Mouse (Mus musculus) myocyte (in vitro differentiated cells): ENCODE measurements around the gene Nit1. TPM values are rescaled to one million over a fixed set of nuclear protein-coding genes. Genes with fewer than 3 reads are reported as not detected.

Experiments used
- H3K27me3 ChIP-seq: one replicate; pipeline ENCODE4 v1.6.1; 2011; ENCODE audit not compliant: control insufficient read depth, insufficient read depth, insufficient read length
- H3K36me3 ChIP-seq: one replicate; pipeline ENCODE4 v1.6.1; 2011; ENCODE audit not compliant: control insufficient read depth, insufficient read depth
- H3K4me2 ChIP-seq: one replicate; pipeline ENCODE4 v1.6.1; 2011; ENCODE audit warnings: low read depth, control low read depth
- H3K4me3 ChIP-seq: one replicate; pipeline ENCODE4 v1.5.1; 2011; ENCODE audit warnings: mild to moderate bottlenecking, control low read depth, moderate library complexity
- H3K79me2 ChIP-seq: one replicate; pipeline ENCODE4 v1.6.1; 2011; ENCODE audit not compliant: control insufficient read depth, insufficient read depth
- H3ac ChIP-seq: one replicate; pipeline ENCODE4 v1.6.1; 2011; ENCODE audit not compliant: control insufficient read depth, insufficient read length
- CEBPB ChIP-seq: IDR thresholded peaks from 2 replicates; pipeline ENCODE4 v1.6.1; 2011; ENCODE audit warnings: mild to moderate bottlenecking, moderate library complexity; ENCODE audit not compliant: poor library complexity, insufficient read depth, severe bottlenecking
- E2F4 ChIP-seq: IDR thresholded peaks from one replicate; pipeline ENCODE4 v1.6.1; 2011; ENCODE audit warnings: mild to moderate bottlenecking, control low read depth, moderate library complexity; ENCODE audit not compliant: insufficient read depth
- MAX ChIP-seq: IDR thresholded peaks from one replicate; pipeline ENCODE4 v1.6.1; 2011; ENCODE audit warnings: low read depth, mild to moderate bottlenecking, control low read depth
- MYOD1 ChIP-seq, 3 experiments: IDR thresholded peaks; one replicate each; pipeline ENCODE4 v1.6.1; 2011; ENCODE audit warnings: control low read depth in 2 of 3, low read depth in 2 of 3, mild to moderate bottlenecking in 2 of 3, moderate library complexity in 1 of 3; ENCODE audit not compliant: insufficient read length in 2 of 3, control insufficient read depth in 1 of 3
- MYOG ChIP-seq, 3 experiments: IDR thresholded peaks; one replicate each; pipeline ENCODE4 v1.6.1; 2011; ENCODE audit warnings: control low read depth in 2 of 3, low read depth in 2 of 3, mild to moderate bottlenecking in 2 of 3; ENCODE audit not compliant: insufficient read length in 2 of 3, control insufficient read depth in 1 of 3, insufficient read depth in 1 of 3
- POLR2A ChIP-seq: IDR thresholded peaks from one replicate; pipeline ENCODE4 v1.6.1; 2011; ENCODE audit warnings: low read depth, mild to moderate bottlenecking, control low read depth, moderate library complexity; ENCODE audit not compliant: insufficient read length
- POLR2AphosphoS2 ChIP-seq: IDR thresholded peaks from one replicate; pipeline ENCODE4 v1.6.1; 2011; ENCODE audit warnings: low read depth, control low read depth; ENCODE audit not compliant: insufficient read length
- REST ChIP-seq: IDR thresholded peaks from one replicate; pipeline ENCODE4 v1.6.1; 2011; ENCODE audit warnings: mild to moderate bottlenecking, control low read depth, moderate library complexity; ENCODE audit not compliant: insufficient read depth, insufficient read length
- SRF ChIP-seq: IDR thresholded peaks from one replicate; pipeline ENCODE4 v1.6.1; 2011; ENCODE audit warnings: low read depth; ENCODE audit not compliant: control insufficient read depth, insufficient read length
- TCF12 ChIP-seq: IDR thresholded peaks from one replicate; pipeline ENCODE4 v1.6.1; 2011; ENCODE audit warnings: mild to moderate bottlenecking, control low read depth; ENCODE audit not compliant: poor library complexity, insufficient read depth, severe bottlenecking
- TCF3 ChIP-seq: IDR thresholded peaks from one replicate; pipeline ENCODE4 v1.6.1; 2011; ENCODE audit warnings: low read depth, control low read depth; ENCODE audit not compliant: insufficient read length
- USF1 ChIP-seq: IDR thresholded peaks from one replicate; pipeline ENCODE4 v1.6.1; 2011; ENCODE audit warnings: low read depth, mild to moderate bottlenecking, control low read depth, moderate library complexity
- polyA plus RNA-seq: library from polyadenylated mRNA; unstranded; fragments of >200 nt; fragmentation: generic; extraction: Trizol; gene quantifications from one replicate; pipeline ENCODE4 v1.2.1, GENCODE M21; 2012; ENCODE audit warnings: missing spikeins

Gene Nit1
- polyA plus RNA-seq, 1 experiment, result 31.8 TPM

DNA sequence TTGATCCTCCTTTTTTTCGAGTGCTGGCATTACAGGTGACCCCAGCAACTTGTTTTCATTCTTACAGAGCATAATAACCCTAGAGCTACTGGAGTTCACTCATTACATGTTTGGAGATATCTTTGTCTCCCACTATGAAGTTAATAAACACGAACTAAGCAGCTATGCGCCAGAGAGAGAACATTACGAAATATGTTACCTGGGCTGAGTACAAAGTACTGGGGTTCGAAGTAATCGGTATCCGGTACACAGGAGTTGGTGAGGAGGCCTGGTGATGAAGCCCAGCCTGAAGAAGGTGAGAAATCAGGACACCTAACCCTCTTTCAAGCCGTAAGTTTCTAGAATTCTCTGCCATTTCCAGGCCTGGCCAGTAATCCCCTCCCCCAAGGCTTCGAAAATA is 731 bp downstream of the Nit1 start:
- H3K27me3 ChIP-seq, result no peaks in the 10 kb centered on the region
- TF ChIP-seq MAX (no peak), E2F4 (no peak), REST (no peak)
- peak overlapping the region; percentile 100 for H3K4me3 ChIP-seq
- no peak overlapping the region for H3ac ChIP-seq
- H3K79me2 ChIP-seq, result peaks cover 48% of the 10 kb centered on the region
- H3K4me2 ChIP-seq, result peak overlapping the region; percentile 98
- H3K36me3 ChIP-seq, result peaks cover 25% of the 10 kb centered on the region

GRCm38 (mm10) chr1:171343922-171344677 is 1.3 kb downstream of the Nit1 start:
- Histone ChIP-seq H3K36me3 (peaks cover 26% of the 10 kb centered on the region), H3K4me2 (peak overlapping the region; percentile 98), H3K79me2 (peaks cover 45% of the 10 kb centered on the region), H3ac (no peak overlapping the region), H3K4me3 (peak overlapping the region; percentile 100), H3K27me3 (no peaks in the 10 kb centered on the region)
- TF ChIP-seq MYOG (IDR thresholded peaks at IDR 0.05; ENCODE audit: control insufficient read depth in 1 of 3, insufficient read depth in 1 of 3, insufficient read length in 2 of 3, low read depth in 2 of 3) (no peak), REST (no peak), POLR2AphosphoS2 (peak; percentile 7), E2F4 (no peak)

DNA sequence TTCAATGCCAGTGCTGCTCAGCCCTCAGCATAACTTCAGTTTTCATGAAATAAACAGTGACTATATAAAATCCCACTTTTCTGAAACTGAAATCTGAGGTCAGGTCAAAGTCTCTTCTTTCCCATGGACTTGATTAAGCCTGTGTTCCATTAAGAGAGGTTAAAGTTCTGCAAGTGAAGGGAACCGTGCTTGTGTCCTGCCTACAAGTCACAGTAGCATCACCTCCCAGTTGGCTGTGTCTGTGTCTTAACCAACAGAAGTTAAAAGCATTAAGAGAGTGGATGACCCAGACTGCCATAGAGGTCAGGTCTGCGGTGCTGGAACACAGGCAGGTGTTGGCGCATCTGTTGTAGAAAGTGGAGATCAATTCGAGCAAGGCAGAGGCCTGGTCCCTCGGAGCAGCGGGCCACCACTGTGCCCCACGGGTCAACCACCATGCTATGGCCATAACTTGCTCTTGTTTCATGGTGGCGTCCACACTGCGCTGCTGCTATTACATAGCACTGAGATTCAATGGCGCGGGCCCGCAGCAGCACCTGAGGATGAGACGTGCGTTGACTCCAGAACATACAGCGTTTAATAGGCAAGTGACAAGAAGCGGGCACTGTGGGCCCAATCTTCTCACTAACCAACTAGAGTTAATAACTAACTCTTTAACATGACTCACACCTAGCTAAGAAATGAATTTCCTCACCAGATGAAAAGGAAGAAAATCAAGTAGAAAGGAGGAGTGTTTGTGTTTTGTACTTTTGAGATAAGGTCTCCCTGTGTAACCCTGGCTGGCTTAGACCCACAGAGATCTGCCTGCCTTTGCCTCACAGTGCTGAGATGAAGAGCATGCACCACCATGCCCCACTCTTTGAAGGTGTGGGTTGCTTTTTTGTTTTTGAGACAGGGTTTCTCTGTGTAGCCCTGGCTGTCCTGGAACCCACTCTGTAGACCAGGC is 2.9 kb downstream of the Nit1 start:
- peaks cover 32% of the 10 kb centered on the region for H3K36me3 ChIP-seq
- TF ChIP-seq POLR2A (peak; percentile 31), POLR2AphosphoS2 (peak; percentile 83), TCF12 (no peak)
- H3K4me3 ChIP-seq, result no peak overlapping the region
- no peak overlapping the region for H3K4me2 ChIP-seq
- H3K79me2 ChIP-seq, result peaks cover 29% of the 10 kb centered on the region
- H3ac ChIP-seq, result no peak overlapping the region
- no peaks in the 10 kb centered on the region for H3K27me3 ChIP-seq

- H3K4me2 ChIP-seq, result peak overlapping the region; percentile 69
- H3K27me3 ChIP-seq, result no peaks in the 10 kb centered on the region
- peaks cover 83% of the 10 kb centered on the region for H3K79me2 ChIP-seq
- peaks cover 3% of the 10 kb centered on the region for H3K36me3 ChIP-seq
- peak overlapping the region; percentile 77 for H3ac ChIP-seq
- TF ChIP-seq MYOD1 (IDR thresholded peaks at IDR 0.05; ENCODE audit: control insufficient read depth in 1 of 3, insufficient read length in 2 of 3, low read depth in 2 of 3) (no peak), TCF12 (no peak)
- H3K4me3 ChIP-seq, result peak overlapping the region; percentile 93
These were observed 15.3 kb downstream of the Nit1 start for GRCm38 (mm10) chr1:171330216-171330560.

DNA sequence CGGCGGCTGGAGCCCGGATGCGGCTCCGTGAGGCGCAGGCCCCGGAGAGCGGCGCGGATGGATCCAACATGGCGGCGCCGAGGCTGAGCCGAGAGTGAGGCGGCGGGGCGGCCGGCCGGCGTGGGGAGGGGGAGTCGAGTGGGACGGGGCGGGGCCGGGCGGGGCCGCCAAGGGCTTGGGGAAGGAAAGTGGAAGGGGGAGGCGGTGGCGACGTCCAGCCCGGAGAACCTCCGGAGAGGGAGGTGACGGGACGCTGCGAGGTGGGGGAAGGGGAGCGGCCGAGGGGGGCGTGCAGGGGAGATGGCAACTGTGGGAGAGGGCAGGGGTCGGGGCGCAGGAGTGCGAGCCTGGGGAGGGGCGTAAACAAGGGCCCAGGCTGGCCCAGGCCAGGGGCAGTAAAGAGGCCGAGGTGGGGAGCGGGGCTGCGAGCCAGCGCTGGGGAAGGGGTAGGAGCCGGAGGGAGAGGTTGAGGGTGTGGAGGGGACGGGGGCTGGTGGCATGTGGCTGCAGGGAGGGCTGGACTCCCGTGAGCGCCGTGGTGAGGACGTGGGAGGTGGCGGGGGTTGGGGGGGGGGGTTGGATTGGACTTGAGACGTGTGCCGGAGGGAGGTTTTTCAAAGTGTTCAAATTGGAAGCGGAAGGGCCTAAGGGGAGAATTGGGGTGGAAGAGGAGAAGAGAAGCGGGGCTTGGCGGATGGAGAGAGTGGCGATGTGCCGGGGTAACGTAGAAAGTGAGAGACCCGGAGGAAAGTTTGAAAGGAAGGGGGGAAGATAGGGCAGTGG is 15.8 kb downstream of the Nit1 start:
- peak; percentile 57 for TF ChIP-seq POLR2A
- TF ChIP-seq MYOG (IDR thresholded peaks at IDR 0.05; ENCODE audit: control insufficient read depth in 1 of 3, insufficient read depth in 1 of 3, insufficient read length in 2 of 3, low read depth in 2 of 3), result no peak
- peak overlapping the region; percentile 77 for H3ac ChIP-seq
- peak overlapping the region; percentile 93 for H3K4me3 ChIP-seq

GRCm38 (mm10) chr1:171328839-171329432 is 16.5 kb downstream of the Nit1 start, which contains the start of gene Dedd:
TSS of gene Dedd (plus strand) at chr1:171329145.
- Histone ChIP-seq H3ac (peak within 1 kb of the TSS; percentile 77), H3K79me2 (peaks cover 75% of the 10 kb centered on the region), H3K4me3 (peak within 1 kb of the TSS; percentile 93), H3K4me2 (peak within 1 kb of the TSS; percentile 84), H3K27me3 (no peaks in the 10 kb centered on the region), H3K36me3 (peaks cover 3% of the 10 kb centered on the region)
- TF ChIP-seq SRF (no peak), MYOG (IDR thresholded peaks at IDR 0.05; ENCODE audit: control insufficient read depth in 1 of 3, insufficient read depth in 1 of 3, insufficient read length in 2 of 3, low read depth in 2 of 3) (no peak), USF1 (no peak), POLR2AphosphoS2 (peak; percentile 51), REST (no peak), MAX (no peak), E2F4 (no peak), TCF3 (no peak), CEBPB (no peak), MYOD1 (IDR thresholded peaks at IDR 0.05; ENCODE audit: control insufficient read depth in 1 of 3, insufficient read length in 2 of 3, low read depth in 2 of 3) (no peak), POLR2A (peak; percentile 47), TCF12 (no peak)

More for the DNA sequence above, 15.8 kb downstream of the Nit1 start:
- H3K79me2 ChIP-seq, result peaks cover 78% of the 10 kb centered on the region
- no peaks in the 10 kb centered on the region for H3K27me3 ChIP-seq
- H3K36me3 ChIP-seq, result peaks cover 3% of the 10 kb centered on the region
- peak overlapping the region; percentile 69 for H3K4me2 ChIP-seq
